Mouse (Mus musculus) E14TG2a.4 (cell line): ENCODE results near the gene Fbxo2.

Experiments used
- CTCF ChIP-seq: conservative IDR thresholded peaks from 2 replicates; pipeline ENCODE4 v1.5.1; 2014; ENCODE audit warnings: low read length
- NANOG ChIP-seq: IDR thresholded peaks from 2 replicates; pipeline ENCODE4 v1.6.1; 2014; ENCODE audit warnings: borderline replicate concordance, low read length, mixed read lengths
- POU5F1 ChIP-seq: IDR thresholded peaks from 2 replicates; pipeline ENCODE4 v1.6.1; 2014; ENCODE audit warnings: low read length, borderline replicate concordance

DNA sequence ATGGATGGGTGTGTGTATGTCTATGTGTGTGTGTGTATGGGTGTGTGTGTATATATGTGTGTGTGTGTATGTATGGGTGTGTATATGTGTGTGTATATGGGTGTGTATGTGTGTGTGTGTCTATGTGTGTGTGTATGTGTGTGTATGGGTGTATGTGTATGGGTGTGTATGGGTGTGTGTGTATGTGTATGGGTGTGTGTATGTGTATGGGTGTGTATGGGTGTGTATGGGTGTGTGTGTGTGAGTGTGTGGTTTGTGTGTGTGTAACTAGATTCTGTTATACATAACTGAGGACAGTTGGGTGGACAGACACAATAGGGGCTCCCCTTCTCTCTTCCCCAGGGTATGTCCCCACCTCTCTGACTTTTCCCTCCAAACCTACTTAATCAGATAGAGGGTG lies 34.0 kb downstream of the Fbxo2 start:
- TF ChIP-seq CTCF (no peak), NANOG (no peak), POU5F1 (no peak)
